Mouse (Mus musculus): ENCODE data around the gene Snd1.

GRCm38 (mm10) chr6:28845610-28846009 is 370.7 kb downstream of the Snd1 start:
- TF ChIP-seq MAX (IDR thresholded peaks at IDR 0.05) (no peak), MYOG (IDR thresholded peaks at IDR 0.05; ENCODE audit: control insufficient read depth, extremely low read depth, insufficient read length) (no peak), CTCF (IDR thresholded peaks at IDR 0.05; ENCODE audit: control insufficient read depth, insufficient read depth, insufficient read length) (no peak), USF1 (IDR thresholded peaks at IDR 0.05; ENCODE audit: low read depth) (no peak)

All from C2C12 (cell line).